Mouse (Mus musculus) midbrain, embryonic 11.5 days (tissue): Measurements from ENCODE around the gene Ckap5. TPM values are rescaled to one million over a fixed set of nuclear protein-coding genes. Genes with fewer than 3 reads are reported as not detected.
"Not testable (repeated sequence)": the region's sequence is repeated elsewhere in the genome, so short reads cannot be mapped to it uniquely, and the experiment has no call there.

ENCODE experiments used
- ATAC-seq: fragments of 200-750 bp; cut with Nextera tagmentation; 2 replicates; pipeline ENCODE4 v1.8.0; 2017; ENCODE audit warnings: moderate TSS enrichment, moderate library complexity; ENCODE audit not compliant: low FRiP score
- DNase-seq: peaks from one replicate; pipeline ENCODE4 v3.0.0; 2015; ENCODE audit warnings: low spot score; ENCODE audit errors: missing footprints
- H3K27ac ChIP-seq: fragments of 300-500 bp; sonication (generic); 2 replicates; pipeline ENCODE4 v1.5.1; 2014; ENCODE audit warnings: low read depth, low read length
- H3K27me3 ChIP-seq: fragments of 300-500 bp; sonication (generic); 2 replicates; pipeline ENCODE4 v1.6.1; 2014; ENCODE audit warnings: mild to moderate bottlenecking, low read length, moderate library complexity, mixed read lengths; ENCODE audit not compliant: control insufficient read depth, insufficient read depth
- H3K36me3 ChIP-seq: fragments of 300-500 bp; sonication (generic); 2 replicates; pipeline ENCODE4 v1.6.1; 2014; ENCODE audit warnings: mild to moderate bottlenecking, low read length, moderate library complexity, mixed read lengths; ENCODE audit not compliant: control insufficient read depth, insufficient read depth
- H3K4me1 ChIP-seq: fragments of 300-500 bp; sonication (generic); 2 replicates; pipeline ENCODE4 v1.6.1; 2014; ENCODE audit warnings: low read length; ENCODE audit not compliant: control insufficient read depth, insufficient read depth
- H3K4me2 ChIP-seq: fragments of 300-500 bp; sonication (generic); 2 replicates; pipeline ENCODE4 v1.6.1; 2014; ENCODE audit warnings: mild to moderate bottlenecking, moderate library complexity
- H3K4me3 ChIP-seq: fragments of 300-500 bp; sonication (generic); 2 replicates; pipeline ENCODE4 v1.5.1; 2014; ENCODE audit warnings: low read depth, low read length
- H3K9ac ChIP-seq: fragments of 300-500 bp; sonication (generic); 2 replicates; pipeline ENCODE4 v1.6.1; 2014; ENCODE audit warnings: low read length
- H3K9me3 ChIP-seq: fragments of 300-500 bp; sonication (generic); 2 replicates; pipeline ENCODE4 v1.6.1; 2016; ENCODE audit warnings: low read length; ENCODE audit not compliant: control insufficient read depth
- WGBS: fragments of 180-500 bp; shearing (Covaris S2); extraction: QIAGEN DNeasy Blood & Tissue Kit; methylation state at CpG from one replicate; pipeline ENCODE4 v1.1.7; 2014; 5-methylcytosine and 5-hydroxymethylcytosine counted together
- polyA plus RNA-seq: library from polyadenylated mRNA; unstranded; fragments of >200 nt; fragmentation: Nextera tagmentation; extraction: Ambion mirVana; gene quantifications from 2 replicates; pipeline ENCODE4 v1.2.1, GENCODE M21; 2014

Ckap5 gene
- polyA plus RNA-seq, 1 experiment from 2014 or later, result 147 TPM

DNA sequence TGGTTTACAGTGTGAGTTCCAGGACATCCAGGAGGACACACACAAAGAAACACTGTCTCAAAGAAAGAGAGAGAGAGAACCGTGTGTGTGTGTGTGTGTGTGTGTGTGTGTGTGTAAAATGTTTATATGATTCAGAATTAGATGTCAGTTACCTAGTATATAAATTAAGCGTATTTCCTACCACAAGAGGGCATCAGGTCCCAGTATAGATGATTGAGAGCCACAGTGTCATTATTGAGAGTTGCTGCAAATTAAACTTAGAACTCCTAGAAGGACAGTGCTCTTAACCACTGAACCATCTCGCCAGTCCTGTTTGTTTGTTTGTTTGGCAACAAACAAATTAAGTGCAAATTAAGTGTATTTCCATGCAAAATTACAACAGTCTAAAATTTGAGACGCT, 75.8 kb downstream of the Ckap5 start:
- ATAC-seq (no peak), DNase-seq (no peak)
- Histone ChIP-seq H3K27me3 (no peaks in the 10 kb centered on the region), H3K36me3 (peaks cover 45% of the 10 kb centered on the region), H3K4me1 (no peaks in the 10 kb centered on the region), H3K27ac (no peak overlapping the region), H3K4me2 (no peak overlapping the region), H3K9me3 (no peaks in the 10 kb centered on the region), H3K4me3 (no peak overlapping the region), H3K9ac (no peak overlapping the region)
- 94% methylated on average over 4 of the region's 4 CpGs for WGBS

DNA sequence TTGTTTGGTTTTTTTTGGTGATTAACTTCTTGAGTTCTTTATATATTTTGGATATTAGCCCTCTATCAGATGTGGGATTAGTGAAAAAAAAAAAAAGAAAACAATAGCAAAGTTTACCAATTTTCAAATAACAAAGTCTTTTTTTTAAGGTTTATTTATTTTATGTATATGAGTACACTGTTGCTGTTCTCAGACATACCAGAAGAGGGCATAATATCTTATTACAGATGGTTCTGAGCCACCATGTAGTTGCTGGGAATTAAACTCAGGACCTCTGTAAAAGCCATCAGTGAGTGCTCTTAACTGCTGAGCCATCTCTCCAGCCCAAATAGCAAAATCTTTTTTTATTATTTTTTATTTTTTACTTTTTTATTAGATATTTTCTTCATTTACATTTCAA, 82.8 kb downstream of the Ckap5 start:
- peaks cover 20% of the 10 kb centered on the region for H3K36me3 ChIP-seq
- H3K4me1 ChIP-seq, H3K9ac ChIP-seq, H3K27ac ChIP-seq, ATAC-seq, H3K4me2 ChIP-seq, H3K27me3 ChIP-seq, DNase-seq, H3K9me3 ChIP-seq, H3K4me3 ChIP-seq: not testable (repeated sequence)

DNA sequence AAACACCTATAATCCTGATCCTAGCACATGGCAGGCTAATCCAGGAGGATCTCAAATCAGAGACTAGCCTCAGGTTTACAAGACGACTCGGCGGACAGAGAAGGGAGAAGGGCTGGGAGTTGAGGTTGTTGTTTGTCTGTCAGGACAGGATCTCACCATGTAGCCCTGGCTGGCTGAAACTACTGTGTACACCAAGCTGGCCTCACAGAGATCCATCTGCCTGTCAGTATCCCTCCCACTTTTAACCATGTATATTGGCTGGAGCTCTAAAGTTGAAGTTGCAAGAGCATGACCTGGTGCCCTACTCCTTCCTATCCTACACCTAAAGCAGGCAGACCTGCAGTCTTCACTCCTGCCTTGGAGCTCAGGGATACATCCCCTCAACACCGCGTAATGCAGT, 95.8 kb downstream of the Ckap5 start:
- DNase-seq, result no peak
- 97% methylated on average over 5 of the region's 5 CpGs for WGBS
- no peaks in the 10 kb centered on the region for H3K9me3 ChIP-seq
- no peak for ATAC-seq
- H3K4me1 ChIP-seq, result no peaks in the 10 kb centered on the region
- H3K4me2 ChIP-seq, result no peak overlapping the region
- peaks cover 18% of the 10 kb centered on the region; the same call in 1 of the 2 replicates for H3K36me3 ChIP-seq
- no peak overlapping the region for H3K27ac ChIP-seq
- H3K4me3 ChIP-seq, result no peak overlapping the region
- no peak overlapping the region for H3K9ac ChIP-seq
- H3K27me3 ChIP-seq, result no peaks in the 10 kb centered on the region

DNA sequence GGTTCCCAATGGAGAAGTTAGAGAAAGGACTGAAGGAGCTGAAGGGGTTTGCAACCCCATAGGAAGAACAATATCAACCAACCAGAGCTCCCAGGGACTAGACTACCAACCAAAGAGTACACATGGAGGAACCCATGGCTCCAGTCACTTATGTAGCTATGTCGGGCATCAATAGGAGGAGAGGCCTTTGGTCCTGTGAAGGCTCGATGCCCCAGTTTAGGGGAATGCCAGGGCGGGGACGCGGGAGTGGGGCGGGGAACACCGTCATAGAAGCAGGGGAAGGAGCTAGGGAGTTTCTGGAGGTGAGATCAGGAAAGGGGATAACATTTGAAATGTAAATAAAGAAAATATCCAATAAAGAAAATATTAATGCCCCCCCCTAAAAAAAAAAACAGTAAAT, 96.8 kb downstream of the Ckap5 start:
- 93% methylated on average over 7 of the region's 7 CpGs for WGBS
- not testable (repeated sequence) for ATAC-seq, H3K4me1 ChIP-seq, H3K9me3 ChIP-seq, H3K27ac ChIP-seq, H3K4me3 ChIP-seq, H3K27me3 ChIP-seq, H3K4me2 ChIP-seq, H3K9ac ChIP-seq, DNase-seq
- H3K36me3 ChIP-seq, result peaks cover 18% of the 10 kb centered on the region; the same call in 1 of the 2 replicates

DNA sequence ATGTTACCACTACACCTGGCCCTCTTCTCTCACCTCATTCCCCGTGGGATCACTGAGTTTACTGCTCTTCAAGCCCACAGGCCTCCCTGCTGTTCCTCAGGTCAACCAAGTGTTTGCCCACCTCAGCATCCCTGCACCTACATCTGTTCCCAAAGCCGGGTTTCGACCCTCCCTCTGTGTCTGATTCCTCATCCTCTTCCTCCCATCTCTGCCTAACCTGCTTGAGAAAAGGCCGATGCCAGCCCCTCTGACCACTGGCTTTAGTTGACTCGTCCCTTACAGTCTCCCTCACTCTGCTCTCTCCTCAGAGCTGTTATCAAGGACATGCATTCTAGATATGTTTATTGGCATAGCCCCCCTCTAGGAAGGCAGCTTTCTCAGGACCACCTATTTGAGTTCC, 100.9 kb downstream of the Ckap5 start:
- ATAC-seq (no peak), DNase-seq (no peak)
- Histone ChIP-seq H3K36me3 (no peaks in the 10 kb centered on the region), H3K4me1 (no peaks in the 10 kb centered on the region), H3K4me3 (no peak overlapping the region), H3K27me3 (no peaks in the 10 kb centered on the region), H3K9me3 (no peaks in the 10 kb centered on the region), H3K9ac (no peak overlapping the region), H3K27ac (no peak overlapping the region), H3K4me2 (no peak overlapping the region)
- WGBS, result 76% methylated on average over 5 of the region's 5 CpGs

DNA sequence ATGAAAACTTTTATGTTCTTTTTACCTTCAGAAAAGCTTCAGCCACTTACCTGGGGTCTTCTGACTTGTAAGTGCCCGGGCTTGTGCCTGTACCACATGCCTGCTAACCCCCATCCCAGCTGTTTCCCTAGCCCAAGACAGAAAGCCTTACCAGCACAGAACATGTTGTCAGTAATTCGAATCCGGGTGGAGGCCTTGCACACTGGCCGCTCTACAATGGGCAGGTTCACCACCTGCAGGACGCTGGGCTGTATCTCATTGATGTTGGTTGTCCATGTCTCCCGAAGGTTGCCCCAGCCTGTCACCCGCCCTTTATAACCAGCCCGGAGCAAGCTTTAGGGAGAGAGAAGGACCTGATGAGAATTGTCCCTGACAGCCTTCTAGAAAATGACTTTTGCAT, 101.6 kb downstream of the Ckap5 start:
- H3K27ac ChIP-seq, result no peak overlapping the region
- H3K9me3 ChIP-seq, result no peaks in the 10 kb centered on the region
- no peak for ATAC-seq
- no peaks in the 10 kb centered on the region for H3K4me1 ChIP-seq
- no peak overlapping the region for H3K9ac ChIP-seq
- H3K36me3 ChIP-seq, result no peaks in the 10 kb centered on the region
- no peak overlapping the region for H3K4me2 ChIP-seq
- no peak overlapping the region for H3K4me3 ChIP-seq
- DNase-seq, result no peak
- 94% methylated on average over 8 of the region's 8 CpGs for WGBS
- no peaks in the 10 kb centered on the region for H3K27me3 ChIP-seq

DNA sequence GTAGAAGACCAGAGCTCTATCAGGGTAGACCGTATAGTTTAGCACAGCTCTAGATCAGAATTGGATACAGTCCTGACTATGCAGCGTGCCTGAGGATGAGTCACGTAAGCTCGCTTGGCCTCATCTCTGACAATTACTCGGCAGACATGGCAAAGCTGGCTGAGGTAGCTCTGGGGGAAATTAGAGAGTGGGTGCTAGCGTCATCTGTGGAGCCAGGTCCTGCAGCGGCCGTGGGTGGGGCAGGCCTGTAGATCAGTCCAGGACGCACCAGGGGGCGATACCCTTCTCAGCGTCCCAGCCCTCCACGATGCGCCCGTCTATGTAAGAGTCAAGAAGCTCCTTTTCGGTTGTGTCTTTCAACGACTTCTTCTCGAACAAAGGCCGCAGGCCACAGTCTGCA, 103.1 kb downstream of the Ckap5 start:
- ATAC-seq, result no peak
- Histone ChIP-seq H3K9me3 (no peaks in the 10 kb centered on the region), H3K4me3 (no peak overlapping the region), H3K27ac (no peak overlapping the region), H3K36me3 (no peaks in the 10 kb centered on the region), H3K4me1 (no peaks in the 10 kb centered on the region), H3K9ac (no peak overlapping the region), H3K4me2 (no peak overlapping the region), H3K27me3 (no peaks in the 10 kb centered on the region)
- 87% methylated on average over 18 of the region's 18 CpGs for WGBS
- no peak for DNase-seq

DNA sequence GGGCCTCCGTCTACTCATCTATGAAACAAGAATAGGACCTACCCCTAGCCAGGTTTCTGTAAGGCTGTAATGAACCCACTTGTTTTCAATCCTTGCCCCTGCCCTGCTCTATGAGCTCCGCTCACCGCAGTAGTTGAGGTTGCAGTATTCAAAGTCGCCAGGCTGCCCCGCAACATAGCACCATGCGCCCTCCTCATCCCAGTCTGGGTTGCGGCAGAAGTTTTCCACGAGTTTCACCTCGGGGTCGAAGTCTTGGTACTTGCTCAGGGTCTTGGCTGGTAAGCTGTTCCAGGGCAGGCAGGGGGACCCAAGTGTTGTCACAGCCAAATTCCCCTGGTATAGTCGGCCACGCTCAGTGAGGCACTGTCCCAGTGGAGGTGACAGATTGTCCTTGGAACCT, 103.8 kb downstream of the Ckap5 start:
- no peak for DNase-seq
- Histone ChIP-seq H3K27me3 (no peaks in the 10 kb centered on the region), H3K9me3 (no peaks in the 10 kb centered on the region), H3K36me3 (no peaks in the 10 kb centered on the region), H3K27ac (no peak overlapping the region), H3K9ac (no peak overlapping the region), H3K4me3 (no peak overlapping the region), H3K4me1 (no peaks in the 10 kb centered on the region), H3K4me2 (no peak overlapping the region)
- 93% methylated on average over 12 of the region's 12 CpGs for WGBS
- no peak for ATAC-seq

DNA sequence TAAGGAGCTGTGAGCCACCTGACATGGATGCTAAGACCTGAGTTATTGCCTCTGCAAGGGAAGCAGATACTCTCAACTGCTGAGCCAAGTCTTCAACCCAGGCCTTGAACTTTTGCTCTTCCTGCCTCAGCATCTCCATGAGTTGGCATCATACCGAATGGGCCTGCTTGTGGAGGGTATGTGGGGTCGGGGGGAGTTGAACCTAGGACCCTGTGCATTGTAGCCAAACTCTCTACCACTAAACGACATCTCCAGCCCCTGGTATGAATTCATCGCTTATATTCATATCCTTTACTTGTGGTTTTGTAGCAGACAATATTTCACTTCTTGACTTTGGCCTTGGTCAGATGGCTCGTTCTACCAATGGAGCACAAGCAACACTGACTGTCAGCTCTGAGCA, 105.3 kb downstream of the Ckap5 start:
- WGBS, result 83% methylated on average over 5 of the region's 5 CpGs
- Histone ChIP-seq H3K4me3 (no peak overlapping the region), H3K27me3 (no peaks in the 10 kb centered on the region), H3K9ac (no peak overlapping the region), H3K36me3 (no peaks in the 10 kb centered on the region), H3K9me3 (no peaks in the 10 kb centered on the region), H3K4me2 (no peak overlapping the region), H3K27ac (no peak overlapping the region), H3K4me1 (no peaks in the 10 kb centered on the region)
- DNase-seq (no peak), ATAC-seq (no peak)

DNA sequence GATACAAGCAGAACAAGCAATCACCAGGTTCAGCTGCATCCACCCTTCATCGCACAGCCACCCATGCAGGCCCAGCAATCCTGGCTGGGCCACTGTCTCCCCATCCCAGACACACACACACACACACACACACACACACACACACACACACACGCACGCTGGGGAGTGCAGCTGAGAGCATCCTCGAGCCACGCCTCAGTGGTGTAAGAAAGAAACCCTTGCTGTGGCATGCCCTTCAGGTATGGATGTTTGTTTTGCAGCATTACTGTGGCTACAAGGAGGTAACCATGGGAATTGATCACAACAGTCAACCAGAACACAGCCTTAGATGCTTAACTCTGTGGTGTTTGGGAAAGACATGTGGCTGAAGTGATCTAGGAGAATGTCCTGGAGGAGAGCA, 105.8 kb downstream of the Ckap5 start:
- peak; percentile 44 for DNase-seq
- ATAC-seq, result no peak
- Histone ChIP-seq H3K9ac (no peak overlapping the region), H3K4me1 (no peaks in the 10 kb centered on the region), H3K27ac (no peak overlapping the region), H3K27me3 (no peaks in the 10 kb centered on the region), H3K4me3 (no peak overlapping the region), H3K36me3 (no peaks in the 10 kb centered on the region), H3K4me2 (no peak overlapping the region), H3K9me3 (no peaks in the 10 kb centered on the region)
- 85% methylated on average over 5 of the region's 5 CpGs for WGBS
